Mouse (Mus musculus) liver, adult 10 weeks (tissue): ENCODE measurements around the gene Adora2a. TPM values are rescaled to one million over a fixed set of nuclear protein-coding genes. Genes with fewer than 3 reads are reported as not detected.

Experiments used
- polyA plus RNA-seq: library from polyadenylated mRNA; stranded (reverse); fragments of 350-450 nt; fragmentation: Illumina TruSeq; extraction: RNeasy Lipid Tissue Mini Kit (QIAGEN cat#74804); gene quantifications from one replicate; pipeline ENCODE4 v1.2.3, GENCODE M21; 2014; ENCODE audit warnings: low read depth, low replicate concordance

Adora2a gene
- not detected for polyA plus RNA-seq

DNA sequence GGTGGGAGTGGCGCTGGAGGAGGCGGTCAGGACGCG is at the start of gene Adora2a:
Adora2a (plus strand) TSS at position 6 of the 36 bp plus-strand sequence.

Other genes starting within 250 kb of the Adora2a start
- 3.8 TPM for gene Specc1l, start 104.8 kb upstream of the Adora2a start, polyA plus RNA-seq
- 115 TPM for gene Upb1, start 84.2 kb downstream of the Adora2a start, polyA plus RNA-seq
- 16.3 TPM for gene Snrpd3, start 200.7 kb downstream of the Adora2a start, polyA plus RNA-seq
- gene Gucd1, start 201.1 kb downstream of the Adora2a start, polyA plus RNA-seq: 27.8 TPM
- not detected for gene Lrrc75b, start 243.5 kb downstream of the Adora2a start, polyA plus RNA-seq
- not detected for gene Ggt1, start 244.7 kb downstream of the Adora2a start, polyA plus RNA-seq